8 mouse cellular contexts compared by ENCODE assay signal in the genomic region with DNA sequence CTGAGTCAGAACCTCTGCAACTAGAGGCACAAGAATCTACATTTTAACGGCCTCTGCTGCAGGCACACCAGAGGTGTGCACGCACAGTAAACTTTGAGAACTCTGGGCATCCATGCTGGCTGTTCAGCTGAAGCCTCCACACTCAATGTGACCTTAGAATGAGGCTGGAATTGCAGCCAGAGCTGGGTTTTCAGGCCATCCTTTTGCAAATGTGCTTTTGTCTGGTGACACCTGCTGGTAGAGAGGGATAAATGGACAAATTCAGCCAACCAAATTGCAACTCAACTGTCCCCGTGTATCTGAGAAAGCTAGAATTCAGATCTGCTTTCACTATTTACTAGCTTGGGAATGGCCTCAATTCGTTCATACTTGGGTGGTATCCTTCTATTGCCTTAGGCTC. TPM values are rescaled to one million over a fixed set of nuclear protein-coding genes. Genes with fewer than 3 reads are reported as not detected.
DNase-seq lines count a peak whose midpoint lies in the region; ATAC-seq lines count a peak whose summit lies in the region.

No protein-coding gene starts in this region.

- no peak overlapping the region for H3K9ac ChIP-seq in limb, embryonic 11.5 days (ENCODE audit: low read length)
- no peak overlapping the region for H3K9ac ChIP-seq in neural tube, embryonic 12.5 days

- WGBS in limb, embryonic 11.5 days = 27% methylated on average over 4 of the region's 4 CpGs
- 33% methylated on average over 4 of the region's 4 CpGs for WGBS in neural tube, embryonic 12.5 days

- H3K4me2 ChIP-seq in limb, embryonic 11.5 days (ENCODE audit: low read depth, severe bottlenecking) = no peak overlapping the region
- H3K4me2 ChIP-seq in neural tube, embryonic 12.5 days (replicated peaks) = no peak overlapping the region

- ATAC-seq in limb, embryonic 11.5 days (ENCODE audit: insufficient number of reproducible peaks, low FRiP score, low TSS enrichment, low read depth) = no peak
- ATAC-seq in neural tube, embryonic 12.5 days (ENCODE audit: low FRiP score, low read depth) = peak; percentile 33; the same call in 1 of the 2 replicates

- peak; percentile 40 to 43 for DNase-seq in B cell, adult 2 months
- DNase-seq in Muller cell, postnatal 12 days (ENCODE audit: inconsistent ontology term) = peak; percentile 63
- peak; percentile 71 for DNase-seq in cerebellum, adult 9-11 months
- DNase-seq in gastrocnemius, adult 18-20 months (ENCODE audit: low spot score) = peak; percentile 65
- DNase-seq in kidney, adult 8-10 months = peak; percentile 63 to 66
- DNase-seq in limb, embryonic 11.5 days (ENCODE audit: low spot score) = peak; percentile 46
- peak; percentile 32 to 34 for DNase-seq in urinary bladder, postnatal 36 days (ENCODE audit: low spot score in 2 of 2)

- no peaks in the 10 kb centered on the region for H3K9me3 ChIP-seq in limb, embryonic 11.5 days (ENCODE audit: control insufficient read depth, low read length)
- no peaks in the 10 kb centered on the region for H3K9me3 ChIP-seq in neural tube, embryonic 12.5 days

- H3K4me3 ChIP-seq in limb, embryonic 11.5 days (ENCODE audit: low read depth, low read length) = no peak overlapping the region
- no peak overlapping the region for H3K4me3 ChIP-seq in neural tube, embryonic 12.5 days

- no peaks in the 10 kb centered on the region for H3K27me3 ChIP-seq in limb, embryonic 11.5 days (ENCODE audit: control insufficient read depth, insufficient read depth, low read length)
- no peaks in the 10 kb centered on the region for H3K27me3 ChIP-seq in neural tube, embryonic 12.5 days (replicated peaks)

- H3K36me3 ChIP-seq in limb, embryonic 11.5 days (ENCODE audit: control insufficient read depth, insufficient read depth, low read length) = no peaks in the 10 kb centered on the region
- no peaks in the 10 kb centered on the region for H3K36me3 ChIP-seq in neural tube, embryonic 12.5 days

- no peak overlapping the region for H3K27ac ChIP-seq in limb, embryonic 11.5 days (replicated peaks; ENCODE audit: low read depth, low read length)
- H3K27ac ChIP-seq in neural tube, embryonic 12.5 days = no peak overlapping the region

- no peaks in the 10 kb centered on the region for H3K4me1 ChIP-seq in limb, embryonic 11.5 days (ENCODE audit: control insufficient read depth, insufficient read depth, low read length)
- H3K4me1 ChIP-seq in neural tube, embryonic 12.5 days = no peaks in the 10 kb centered on the region

RNA-seq across cellular contexts. Expression of a gene that starts 37.1 kb away (rescaled TPM):
- total RNA-seq in gastrocnemius, adult 18-20 months (2021) = 10 to 100 TPM in 1 of 2 experiments, 1 to 10 TPM in 1; 9.9 to 10.9 TPM
- polyA plus RNA-seq in limb, embryonic 11.5 days (2014; fragmentation: Nextera tagmentation; extraction: Ambion mirVana) = 7.1 and 7.8 TPM in 2 replicates
- polyA plus RNA-seq in neural tube, embryonic 12.5 days (2016; fragmentation: Nextera tagmentation; extraction: Ambion mirVana) = 27.2 and 33.1 TPM in 2 replicates
